8 mouse cellular contexts compared by ENCODE assay signal in the genomic region with DNA sequence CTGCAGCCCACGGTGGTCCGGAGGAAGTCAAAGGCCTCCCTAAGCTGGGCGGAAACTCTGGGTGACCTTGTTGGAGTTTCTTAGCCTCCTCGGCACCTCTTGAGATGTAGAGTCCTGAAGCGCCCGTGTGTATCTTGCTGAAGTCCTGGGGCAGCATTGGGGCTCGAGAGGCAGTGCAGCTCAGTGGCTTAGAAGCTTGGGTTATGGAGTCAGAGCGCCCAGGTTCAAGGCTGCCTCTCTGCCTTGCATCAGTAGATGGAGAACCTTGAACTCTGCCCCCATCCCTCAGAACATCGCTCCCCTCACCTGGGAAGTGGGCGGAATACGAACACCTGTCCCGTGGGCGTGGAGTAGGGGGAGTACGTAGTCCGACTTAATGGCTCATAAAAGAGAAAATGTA. TPM values are rescaled to one million over a fixed set of nuclear protein-coding genes. Genes with fewer than 3 reads are reported as not detected.
DNase-seq lines count a peak whose midpoint lies in the region; ATAC-seq and TF ChIP-seq lines count a peak whose summit lies in the region.

No protein-coding gene starts in this region.

- no peak for DNase-seq in cerebellum, postnatal 36 days
- no peak for DNase-seq in lung, postnatal 0 days (ENCODE audit: low spot score)
- no peak for DNase-seq in lung, postnatal 14 days
- no peak for DNase-seq in ovary, postnatal 36 days (ENCODE audit: low spot score)
- no peak for DNase-seq in urinary bladder, postnatal 4 days (ENCODE audit: low spot score in 2 of 2)

- peak overlapping the region; percentile 60 for H3K9ac ChIP-seq in lung, postnatal 0 days (replicated peaks; ENCODE audit: low read depth)
- peak overlapping the region; percentile 58 for H3K9ac ChIP-seq in limb, embryonic 15.5 days
- peak overlapping the region; percentile 85 for H3K9ac ChIP-seq in stomach, embryonic 16.5 days (ENCODE audit: low read length)

- H3K4me3 ChIP-seq in lung, postnatal 0 days (ENCODE audit: low read depth, low read length), result peak overlapping the region; percentile 72
- H3K4me3 ChIP-seq in limb, embryonic 15.5 days, result peak overlapping the region; percentile 82
- H3K4me3 ChIP-seq in stomach, embryonic 16.5 days (replicated peaks; ENCODE audit: low read length), result peak overlapping the region; percentile 97

- ATAC-seq in cerebellum, adult (ENCODE audit: insufficient number of reproducible peaks, low FRiP score, low TSS enrichment), result peak; percentile 37; the same call in 1 of the 2 replicates
- no peak for ATAC-seq in lung, postnatal 0 days
- ATAC-seq in limb, embryonic 15.5 days (ENCODE audit: insufficient number of reproducible peaks, low FRiP score, low TSS enrichment, low read depth), result no peak
- ATAC-seq in stomach, embryonic 16.5 days (ENCODE audit: insufficient read depth, low FRiP score), result no peak

- 0 out of 2 replicates have a peak, but pooled peaks have one; percentile 12 for TF ChIP-seq EP300 in lung, postnatal 0 days (IDR thresholded peaks at IDR 0.05)

- no peaks in the 10 kb centered on the region for H3K27me3 ChIP-seq in lung, postnatal 0 days (replicated peaks; ENCODE audit: insufficient read depth, low read length)
- H3K27me3 ChIP-seq in limb, embryonic 15.5 days, result no peaks in the 10 kb centered on the region
- no peaks in the 10 kb centered on the region for H3K27me3 ChIP-seq in stomach, embryonic 16.5 days (ENCODE audit: control insufficient read depth, insufficient read depth, low read length)

- no peak for TF ChIP-seq CTCF in lung, postnatal 0 days (IDR thresholded peaks at IDR 0.05)

- H3K4me2 ChIP-seq in lung, postnatal 0 days (replicated peaks; ENCODE audit: low read depth, low read length), result peak overlapping the region; percentile 85
- H3K4me2 ChIP-seq in limb, embryonic 15.5 days, result peak overlapping the region; percentile 74
- H3K4me2 ChIP-seq in stomach, embryonic 16.5 days (ENCODE audit: low read depth, low read length), result peak overlapping the region; percentile 86

- H3K9me3 ChIP-seq in lung, postnatal 0 days (ENCODE audit: low read length), result no peaks in the 10 kb centered on the region
- no peaks in the 10 kb centered on the region for H3K9me3 ChIP-seq in limb, embryonic 15.5 days
- no peaks in the 10 kb centered on the region for H3K9me3 ChIP-seq in stomach, embryonic 16.5 days (replicated peaks; ENCODE audit: control insufficient read depth, low read length)

- H3K27ac ChIP-seq in lung, postnatal 0 days (ENCODE audit: low read length), result peak overlapping the region; percentile 49; the same call in 1 of the 2 replicates
- peak overlapping the region; percentile 83 for H3K27ac ChIP-seq in limb, embryonic 15.5 days
- H3K27ac ChIP-seq in stomach, embryonic 16.5 days (ENCODE audit: low read length), result peak overlapping the region; percentile 79

- H3K36me3 ChIP-seq in lung, postnatal 0 days (ENCODE audit: insufficient read depth, low read length), result no peaks in the 10 kb centered on the region
- 0 out of 2 replicates have a peak, but pooled peaks cover 3% of the 10 kb centered on the region for H3K36me3 ChIP-seq in limb, embryonic 15.5 days
- H3K36me3 ChIP-seq in stomach, embryonic 16.5 days (ENCODE audit: control insufficient read depth, insufficient read depth, low read length), result 0 out of 2 replicates have a peak, but pooled peaks cover 4% of the 10 kb centered on the region

- H3K4me1 ChIP-seq in lung, postnatal 0 days (ENCODE audit: insufficient read depth, low read depth, low read length), result peaks cover 4% of the 10 kb centered on the region; the same call in 1 of the 2 replicates
- peaks cover 12% of the 10 kb centered on the region for H3K4me1 ChIP-seq in limb, embryonic 15.5 days
- H3K4me1 ChIP-seq in stomach, embryonic 16.5 days (ENCODE audit: control insufficient read depth, insufficient read depth, low read length), result peaks cover 6% of the 10 kb centered on the region

- 12% methylated on average over 15 of the region's 15 CpGs for WGBS in lung, postnatal 0 days
- 4% methylated on average over 15 of the region's 15 CpGs for WGBS in limb, embryonic 15.5 days
- WGBS in stomach, embryonic 16.5 days, result 7% methylated on average over 15 of the region's 15 CpGs

RNA-seq across cellular contexts. Expression of a gene that starts 0.4 kb away (rescaled TPM):
- 5.6 and 6.4 TPM in 2 replicates for polyA plus RNA-seq in lung, postnatal 0 days (2015; fragmentation: Nextera tagmentation; extraction: Ambion mirVana)
- 11.1 and 11.6 TPM in 2 replicates for polyA plus RNA-seq in limb, embryonic 15.5 days (2015; fragmentation: Nextera tagmentation; extraction: Ambion mirVana)
- polyA plus RNA-seq in stomach, embryonic 16.5 days (2015; fragmentation: Nextera tagmentation; extraction: Ambion mirVana), result 11.9 and 13.3 TPM in 2 replicates

RNA-seq across cellular contexts. Expression of a gene that starts 27.1 kb away (rescaled TPM):
- polyA plus RNA-seq in lung, postnatal 0 days (2015; fragmentation: Nextera tagmentation; extraction: Ambion mirVana), result 4.5 and 5.5 TPM in 2 replicates
- polyA plus RNA-seq in limb, embryonic 15.5 days (2015; fragmentation: Nextera tagmentation; extraction: Ambion mirVana), result 43.0 and 43.4 TPM in 2 replicates
- 43.2 and 43.9 TPM in 2 replicates for polyA plus RNA-seq in stomach, embryonic 16.5 days (2015; fragmentation: Nextera tagmentation; extraction: Ambion mirVana)
